Mouse (Mus musculus): ENCODE data around the gene 9330159F19Rik. TPM values are rescaled to one million over a fixed set of nuclear protein-coding genes. Genes with fewer than 3 reads are reported as not detected.

9330159F19Rik gene
- polyA plus RNA-seq, 1 experiment from 2014 or later = 3.1 TPM

DNA sequence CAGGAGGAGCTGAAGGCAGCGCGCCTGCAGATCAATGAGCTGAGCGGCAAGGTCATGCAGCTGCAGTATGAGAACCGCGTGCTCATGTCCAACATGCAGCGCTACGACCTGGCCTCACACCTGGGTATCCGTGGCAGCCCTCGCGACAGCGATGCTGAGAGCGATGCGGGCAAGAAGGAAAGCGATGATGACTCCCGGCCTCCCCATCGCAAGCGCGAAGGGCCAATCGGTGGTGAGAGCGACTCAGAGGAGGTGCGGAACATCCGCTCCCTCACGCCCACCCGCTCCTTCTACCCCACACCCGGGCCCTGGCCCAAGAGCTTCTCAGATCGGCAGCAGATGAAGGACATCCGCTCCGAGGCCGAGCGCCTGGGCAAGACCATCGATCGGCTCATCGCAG lies 14.6 kb upstream of the 9330159F19Rik start:
- Histone ChIP-seq H3K9me3 (ENCODE audit: control insufficient read depth, low read depth, low read length) (peaks cover 4% of the 10 kb centered on the region; the same call in 1 of the 2 replicates), H3K27ac (ENCODE audit: low read length) (no peak overlapping the region), H3K4me1 (ENCODE audit: control insufficient read depth, insufficient read depth, low read length) (no peaks in the 10 kb centered on the region), H3K36me3 (ENCODE audit: control insufficient read depth, insufficient read depth, low read length) (no peaks in the 10 kb centered on the region), H3K27me3 (ENCODE audit: control insufficient read depth, insufficient read depth, low read length) (no peaks in the 10 kb centered on the region), H3K9ac (replicated peaks; ENCODE audit: low read depth, low read length) (no peak overlapping the region), H3K4me3 (ENCODE audit: low read depth, low read length) (no peak overlapping the region), H3K4me2 (replicated peaks; ENCODE audit: low read depth, low read length) (no peak overlapping the region)
- no peak for ATAC-seq (ENCODE audit: insufficient number of reproducible peaks, insufficient read depth, low FRiP score, low read depth)
- WGBS = 95% methylated on average over 33 of the region's 33 CpGs

DNA sequence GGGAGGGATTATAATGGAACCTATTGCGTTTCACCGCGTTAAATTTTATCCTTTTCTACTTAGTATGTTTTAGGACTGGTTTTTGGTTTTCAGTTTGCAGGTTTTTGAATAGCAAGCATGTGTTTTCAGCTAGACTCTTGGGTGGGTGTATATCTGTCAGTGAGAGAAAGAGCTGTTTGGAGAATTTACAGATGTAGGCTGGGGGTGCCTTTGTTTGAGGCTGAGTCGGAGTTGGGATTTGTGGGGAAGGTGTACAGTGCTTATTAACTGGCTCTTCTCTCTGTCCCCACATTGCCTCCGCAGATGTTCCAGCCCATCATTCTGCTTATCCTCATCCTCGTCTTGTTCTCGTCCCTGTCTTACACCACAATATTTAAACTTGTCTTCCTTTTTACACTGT lies 12.8 kb upstream of the 9330159F19Rik start, which contains the start of gene Gm49353:
Gene Gm49353 (plus strand): TSS at position 313 of the 400 bp plus-strand sequence.
- ATAC-seq (ENCODE audit: insufficient number of reproducible peaks, insufficient read depth, low FRiP score, low read depth) = no peak
- Histone ChIP-seq H3K4me3 (ENCODE audit: low read depth, low read length) (no peak within 1 kb of the TSS), H3K9me3 (ENCODE audit: control insufficient read depth, low read depth, low read length) (peaks cover 4% of the 10 kb centered on the region; the same call in 1 of the 2 replicates), H3K36me3 (ENCODE audit: control insufficient read depth, insufficient read depth, low read length) (no peaks in the 10 kb centered on the region), H3K9ac (replicated peaks; ENCODE audit: low read depth, low read length) (no peak within 1 kb of the TSS), H3K4me1 (ENCODE audit: control insufficient read depth, insufficient read depth, low read length) (no peaks in the 10 kb centered on the region), H3K4me2 (replicated peaks; ENCODE audit: low read depth, low read length) (no peak within 1 kb of the TSS), H3K27me3 (ENCODE audit: control insufficient read depth, insufficient read depth, low read length) (no peaks in the 10 kb centered on the region), H3K27ac (ENCODE audit: low read length) (no peak within 1 kb of the TSS)
- 81% methylated on average over 7 of the region's 7 CpGs for WGBS

DNA sequence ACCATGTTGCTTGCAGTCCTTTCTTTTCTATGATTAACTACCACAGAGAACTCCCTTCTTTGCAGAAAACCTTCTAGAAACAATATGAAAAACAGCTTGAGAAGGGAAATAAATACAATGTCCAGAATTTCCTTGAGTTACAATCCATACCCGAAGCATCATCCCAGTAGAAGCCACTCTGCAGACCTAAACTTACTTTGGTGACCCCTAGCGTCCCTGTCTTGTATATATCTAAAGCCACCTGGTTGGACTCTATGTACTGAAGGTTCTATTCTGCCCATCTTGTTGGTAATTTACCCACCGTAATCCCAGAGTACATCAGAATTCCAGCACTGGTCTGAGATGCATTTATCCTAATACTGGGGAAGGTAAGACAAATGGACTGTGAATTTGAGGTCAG lies 11.6 kb upstream of the 9330159F19Rik start:
- Histone ChIP-seq H3K4me1 (ENCODE audit: control insufficient read depth, insufficient read depth, low read length) (no peaks in the 10 kb centered on the region), H3K36me3 (ENCODE audit: control insufficient read depth, insufficient read depth, low read length) (no peaks in the 10 kb centered on the region), H3K27ac (ENCODE audit: low read length) (no peak overlapping the region), H3K27me3 (ENCODE audit: control insufficient read depth, insufficient read depth, low read length) (no peaks in the 10 kb centered on the region), H3K4me3 (ENCODE audit: low read depth, low read length) (no peak overlapping the region), H3K9ac (replicated peaks; ENCODE audit: low read depth, low read length) (no peak overlapping the region), H3K9me3 (ENCODE audit: control insufficient read depth, low read depth, low read length) (peaks cover 4% of the 10 kb centered on the region; the same call in 1 of the 2 replicates), H3K4me2 (replicated peaks; ENCODE audit: low read depth, low read length) (no peak overlapping the region)
- 63% methylated on average over 3 of the region's 3 CpGs for WGBS
- ATAC-seq (ENCODE audit: insufficient number of reproducible peaks, insufficient read depth, low FRiP score, low read depth) = no peak

DNA sequence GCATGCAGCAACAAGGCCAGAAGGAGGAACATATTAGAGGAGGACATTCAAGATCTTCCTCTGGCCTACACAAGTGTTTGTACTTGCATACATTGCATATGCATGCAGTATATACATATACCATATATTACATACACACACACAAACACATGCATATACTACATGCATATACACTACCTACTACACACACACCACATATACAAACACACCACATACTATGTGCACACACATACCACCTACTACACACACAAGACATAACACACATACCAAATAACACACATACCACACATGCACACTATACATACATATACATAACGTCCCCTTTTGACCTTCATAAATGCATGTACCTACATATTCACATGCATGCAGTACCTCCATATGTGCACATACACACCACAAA lies 10.8 kb upstream of the 9330159F19Rik start:
- H3K4me1 ChIP-seq (ENCODE audit: control insufficient read depth, insufficient read depth, low read length) = no peaks in the 10 kb centered on the region
- H3K4me2 ChIP-seq (replicated peaks; ENCODE audit: low read depth, low read length) = no peak overlapping the region
- no peak overlapping the region for H3K4me3 ChIP-seq (ENCODE audit: low read depth, low read length)
- no peaks in the 10 kb centered on the region for H3K36me3 ChIP-seq (ENCODE audit: control insufficient read depth, insufficient read depth, low read length)
- no peaks in the 10 kb centered on the region for H3K27me3 ChIP-seq (ENCODE audit: control insufficient read depth, insufficient read depth, low read length)
- WGBS = 84% methylated on average over 1 of the region's 1 CpGs
- ATAC-seq (ENCODE audit: insufficient number of reproducible peaks, insufficient read depth, low FRiP score, low read depth) = no peak
- H3K9me3 ChIP-seq (ENCODE audit: control insufficient read depth, low read depth, low read length) = peaks cover 4% of the 10 kb centered on the region; the same call in 1 of the 2 replicates
- H3K9ac ChIP-seq (replicated peaks; ENCODE audit: low read depth, low read length) = no peak overlapping the region
- H3K27ac ChIP-seq (ENCODE audit: low read length) = no peak overlapping the region

DNA sequence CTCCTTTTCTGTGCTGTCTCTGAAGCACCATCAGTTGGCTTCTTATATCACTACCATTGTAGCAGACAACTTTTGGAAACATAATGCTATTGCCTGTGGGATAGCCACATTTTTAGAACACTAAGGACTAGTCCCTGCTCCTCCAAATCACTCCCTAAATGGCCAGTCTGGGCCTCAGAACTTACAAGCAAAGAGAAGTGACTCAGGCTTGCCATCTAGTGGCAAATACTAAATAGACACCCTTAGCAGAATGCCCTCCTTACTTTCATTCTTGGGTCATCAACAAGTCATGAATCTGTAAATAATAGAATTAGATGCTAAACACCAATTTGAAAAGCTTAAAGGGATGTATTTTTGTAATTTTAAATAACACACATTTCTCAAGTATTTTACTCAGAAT lies 4.7 kb upstream of the 9330159F19Rik start:
- H3K27me3 ChIP-seq (ENCODE audit: control insufficient read depth, insufficient read depth, low read length) = no peaks in the 10 kb centered on the region
- no peak for ATAC-seq (ENCODE audit: insufficient number of reproducible peaks, insufficient read depth, low FRiP score, low read depth)
- no peak overlapping the region for H3K4me3 ChIP-seq (ENCODE audit: low read depth, low read length)
- 0 out of 2 replicates have a peak, but pooled peaks cover 3% of the 10 kb centered on the region for H3K4me1 ChIP-seq (ENCODE audit: control insufficient read depth, insufficient read depth, low read length)
- H3K4me2 ChIP-seq (replicated peaks; ENCODE audit: low read depth, low read length) = no peak overlapping the region
- H3K9me3 ChIP-seq (ENCODE audit: control insufficient read depth, low read depth, low read length) = no peaks in the 10 kb centered on the region
- no peak overlapping the region for H3K9ac ChIP-seq (replicated peaks; ENCODE audit: low read depth, low read length)
- H3K27ac ChIP-seq (ENCODE audit: low read length) = no peak overlapping the region
- no peaks in the 10 kb centered on the region for H3K36me3 ChIP-seq (ENCODE audit: control insufficient read depth, insufficient read depth, low read length)

DNA sequence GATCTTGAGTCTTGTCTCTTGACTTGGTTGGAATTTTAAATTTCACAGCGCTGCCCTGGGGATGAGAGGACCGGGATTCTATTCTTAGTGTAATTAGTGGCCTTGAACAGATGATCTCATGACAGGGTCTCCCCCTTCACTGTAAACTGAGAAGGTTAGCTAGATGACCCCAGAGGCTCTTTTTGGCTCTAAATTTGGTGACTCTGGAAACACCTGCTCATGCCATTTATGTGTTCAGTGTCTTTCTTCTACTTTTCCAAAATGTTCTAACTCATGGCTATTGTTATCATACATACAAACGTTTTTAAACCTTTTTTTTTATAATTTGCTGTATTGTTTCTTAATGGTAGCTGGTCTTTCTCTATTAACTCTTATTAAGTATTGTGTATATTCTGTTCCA lies 2.7 kb upstream of the 9330159F19Rik start:
- Histone ChIP-seq H3K9ac (replicated peaks; ENCODE audit: low read depth, low read length) (no peak overlapping the region), H3K4me1 (ENCODE audit: control insufficient read depth, insufficient read depth, low read length) (0 out of 2 replicates have a peak, but pooled peaks cover 3% of the 10 kb centered on the region), H3K9me3 (ENCODE audit: control insufficient read depth, low read depth, low read length) (no peaks in the 10 kb centered on the region), H3K27me3 (ENCODE audit: control insufficient read depth, insufficient read depth, low read length) (no peaks in the 10 kb centered on the region), H3K36me3 (ENCODE audit: control insufficient read depth, insufficient read depth, low read length) (no peaks in the 10 kb centered on the region), H3K4me2 (replicated peaks; ENCODE audit: low read depth, low read length) (no peak overlapping the region), H3K4me3 (ENCODE audit: low read depth, low read length) (no peak overlapping the region), H3K27ac (ENCODE audit: low read length) (no peak overlapping the region)
- 58% methylated on average over 3 of the region's 3 CpGs for WGBS
- no peak for ATAC-seq (ENCODE audit: insufficient number of reproducible peaks, insufficient read depth, low FRiP score, low read depth)

DNA sequence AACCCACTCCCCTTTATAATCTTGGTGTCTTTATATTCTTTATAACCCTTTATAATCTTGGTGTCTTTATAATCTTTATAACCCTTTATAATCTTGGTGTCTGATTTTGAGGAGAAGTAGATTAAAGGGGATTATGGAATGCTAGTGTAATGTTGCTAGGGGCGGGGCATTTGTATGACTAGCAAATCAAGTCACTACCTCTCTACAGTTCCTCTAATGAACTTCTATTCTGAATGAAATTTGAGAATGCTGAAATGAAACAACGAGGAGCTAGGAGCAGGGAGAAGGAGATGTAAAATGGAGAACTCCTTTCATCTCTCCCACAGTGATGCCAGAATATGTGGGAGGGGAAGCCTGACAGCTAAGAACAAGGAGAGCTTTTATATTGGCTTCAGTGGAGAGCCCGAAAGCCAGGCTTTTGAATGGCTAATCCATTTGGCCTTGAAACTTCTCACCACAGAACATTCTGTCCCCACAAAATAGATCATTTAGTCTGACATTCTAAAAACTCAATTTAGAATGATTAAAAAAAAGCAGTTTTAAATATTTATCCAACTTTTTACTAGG lies 2.2 kb downstream of the 9330159F19Rik start:
- WGBS = 57% methylated on average over 3 of the region's 3 CpGs
- no peak overlapping the region for H3K27ac ChIP-seq (ENCODE audit: low read length)

DNA sequence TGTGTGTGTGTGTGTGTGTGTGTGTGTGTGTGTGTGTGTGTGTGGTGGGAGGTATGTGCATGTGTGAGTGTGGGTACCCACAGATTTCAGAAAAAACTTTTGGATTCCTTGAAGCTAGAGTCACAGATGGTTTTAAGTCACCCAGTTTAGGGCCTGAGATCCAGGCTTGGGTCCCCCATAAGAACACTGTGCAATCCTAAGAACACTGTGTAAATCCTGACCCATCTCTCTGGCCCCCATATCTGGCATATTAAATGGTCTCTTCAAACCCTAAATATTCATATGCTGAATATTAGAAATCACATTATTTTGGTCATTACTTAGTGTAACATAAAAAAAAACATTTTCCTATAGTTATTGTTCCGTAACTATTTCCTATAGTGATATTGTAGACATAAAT lies 5.6 kb downstream of the 9330159F19Rik start:
- Histone ChIP-seq H3K4me1 (ENCODE audit: control insufficient read depth, insufficient read depth, low read length) (no peaks in the 10 kb centered on the region), H3K4me2 (replicated peaks; ENCODE audit: low read depth, low read length) (no peak overlapping the region), H3K4me3 (ENCODE audit: low read depth, low read length) (no peak overlapping the region), H3K9ac (replicated peaks; ENCODE audit: low read depth, low read length) (no peak overlapping the region), H3K27ac (ENCODE audit: low read length) (no peak overlapping the region), H3K9me3 (ENCODE audit: control insufficient read depth, low read depth, low read length) (no peaks in the 10 kb centered on the region), H3K27me3 (ENCODE audit: control insufficient read depth, insufficient read depth, low read length) (no peaks in the 10 kb centered on the region), H3K36me3 (ENCODE audit: control insufficient read depth, insufficient read depth, low read length) (no peaks in the 10 kb centered on the region)
- ATAC-seq (ENCODE audit: insufficient number of reproducible peaks, insufficient read depth, low FRiP score, low read depth) = no peak
- WGBS = 97% methylated on average over 1 of the region's 1 CpGs

More for the DNA sequence above, 2.2 kb downstream of the 9330159F19Rik start:
- no peak for ATAC-seq (ENCODE audit: insufficient number of reproducible peaks, insufficient read depth, low FRiP score, low read depth)
- no peaks in the 10 kb centered on the region for H3K36me3 ChIP-seq (ENCODE audit: control insufficient read depth, insufficient read depth, low read length)
- no peaks in the 10 kb centered on the region for H3K27me3 ChIP-seq (ENCODE audit: control insufficient read depth, insufficient read depth, low read length)
- no peak overlapping the region for H3K4me2 ChIP-seq (replicated peaks; ENCODE audit: low read depth, low read length)
- no peaks in the 10 kb centered on the region for H3K9me3 ChIP-seq (ENCODE audit: control insufficient read depth, low read depth, low read length)
- no peak overlapping the region for H3K9ac ChIP-seq (replicated peaks; ENCODE audit: low read depth, low read length)
- H3K4me3 ChIP-seq (ENCODE audit: low read depth, low read length) = no peak overlapping the region
- 0 out of 2 replicates have a peak, but pooled peaks cover 3% of the 10 kb centered on the region for H3K4me1 ChIP-seq (ENCODE audit: control insufficient read depth, insufficient read depth, low read length)

DNA sequence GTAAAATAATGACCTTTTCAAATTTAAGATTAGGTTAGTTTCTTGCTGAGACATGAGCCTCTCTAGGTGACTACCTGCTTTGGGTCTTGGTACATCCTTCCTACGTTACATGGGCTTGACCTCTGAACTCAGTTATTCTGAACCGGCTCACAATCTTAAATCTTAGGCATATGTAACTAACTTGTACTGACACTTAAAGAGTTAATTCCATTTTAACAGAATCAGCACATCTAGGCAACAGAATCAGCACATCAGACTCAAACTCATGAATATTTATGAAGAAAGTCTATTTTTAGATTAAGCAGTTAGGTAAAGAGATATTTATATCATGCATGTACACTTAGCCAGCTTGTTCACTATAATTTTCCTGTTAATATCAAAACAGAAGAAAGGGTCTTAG lies 6.0 kb downstream of the 9330159F19Rik start:
- Histone ChIP-seq H3K36me3 (ENCODE audit: control insufficient read depth, insufficient read depth, low read length) (no peaks in the 10 kb centered on the region), H3K4me3 (ENCODE audit: low read depth, low read length) (no peak overlapping the region), H3K4me1 (ENCODE audit: control insufficient read depth, insufficient read depth, low read length) (no peaks in the 10 kb centered on the region), H3K27me3 (ENCODE audit: control insufficient read depth, insufficient read depth, low read length) (no peaks in the 10 kb centered on the region), H3K27ac (ENCODE audit: low read length) (no peak overlapping the region), H3K4me2 (replicated peaks; ENCODE audit: low read depth, low read length) (no peak overlapping the region), H3K9me3 (ENCODE audit: control insufficient read depth, low read depth, low read length) (no peaks in the 10 kb centered on the region), H3K9ac (replicated peaks; ENCODE audit: low read depth, low read length) (no peak overlapping the region)
- ATAC-seq (ENCODE audit: insufficient number of reproducible peaks, insufficient read depth, low FRiP score, low read depth) = no peak
- 72% methylated on average over 2 of the region's 2 CpGs for WGBS
